Mouse (Mus musculus): ENCODE results near the gene Atg4c.

The Atg4c gene

GRCm38 (mm10) chr4:99252957-99253356 is 59.2 kb downstream of the Atg4c start:
- DNase-seq (ENCODE audit: extremely low read depth, low read depth): no peak

GRCm38 (mm10) chr4:99263191-99263590 is 69.5 kb downstream of the Atg4c start:
- no peak for DNase-seq (ENCODE audit: extremely low read depth, low read depth)

- no peak for DNase-seq (ENCODE audit: extremely low read depth, low read depth)
These were observed 69.9 kb downstream of the Atg4c start for GRCm38 (mm10) chr4:99263663-99264062.

GRCm38 (mm10) chr4:99266843-99267445 is 73.2 kb downstream of the Atg4c start:
- no peak for DNase-seq (ENCODE audit: extremely low read depth, low read depth)

- no peak for DNase-seq (ENCODE audit: extremely low read depth, low read depth)
These were observed 79.1 kb downstream of the Atg4c start for GRCm38 (mm10) chr4:99272860-99273259.

- DNase-seq (ENCODE audit: extremely low read depth, low read depth): no peak
These were observed 79.7 kb downstream of the Atg4c start for GRCm38 (mm10) chr4:99273466-99273865.

GRCm38 (mm10) chr4:99273979-99274378 is 80.2 kb downstream of the Atg4c start:
- no peak for DNase-seq (ENCODE audit: extremely low read depth, low read depth)

- no peak for DNase-seq (ENCODE audit: extremely low read depth, low read depth)
These were observed 85.1 kb downstream of the Atg4c start for GRCm38 (mm10) chr4:99278876-99279275.

- no peak for DNase-seq (ENCODE audit: extremely low read depth, low read depth)
These were observed 88.0 kb downstream of the Atg4c start for GRCm38 (mm10) chr4:99281711-99282110.

GRCm38 (mm10) chr4:99289286-99289685 is 95.6 kb downstream of the Atg4c start:
- no peak for DNase-seq (ENCODE audit: extremely low read depth, low read depth)

GRCm38 (mm10) chr4:99298676-99299075 is 104.9 kb downstream of the Atg4c start:
- DNase-seq (ENCODE audit: extremely low read depth, low read depth): peak; percentile 18

- DNase-seq (ENCODE audit: extremely low read depth, low read depth): no peak
These were observed 111.1 kb downstream of the Atg4c start for GRCm38 (mm10) chr4:99304793-99305192.
